Mouse (Mus musculus): ENCODE data around the gene Atp2b2.

Gene Atp2b2

DNA sequence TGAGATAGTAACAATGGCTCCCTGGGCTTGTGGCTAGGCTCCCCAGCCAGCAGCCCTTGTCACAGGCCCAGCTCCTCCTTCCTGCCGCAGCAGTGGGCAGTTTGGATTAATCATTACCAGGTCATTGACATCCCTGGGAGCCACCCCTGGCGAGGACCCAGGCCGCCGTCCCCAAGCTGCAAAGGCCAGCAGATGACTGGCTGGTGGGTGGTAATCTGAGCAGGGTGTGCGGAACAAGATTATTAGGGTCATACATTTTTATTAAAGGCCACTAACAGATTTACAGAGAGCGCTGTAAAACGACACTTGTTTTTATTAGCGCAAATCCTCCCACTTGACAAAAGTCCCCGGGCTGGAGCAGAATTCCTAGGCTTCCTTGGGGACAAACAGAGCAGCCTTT lies 29.6 kb downstream of the Atp2b2 start:
- DNase-seq (ENCODE audit: low read depth, low spot score), result no peak

DNA sequence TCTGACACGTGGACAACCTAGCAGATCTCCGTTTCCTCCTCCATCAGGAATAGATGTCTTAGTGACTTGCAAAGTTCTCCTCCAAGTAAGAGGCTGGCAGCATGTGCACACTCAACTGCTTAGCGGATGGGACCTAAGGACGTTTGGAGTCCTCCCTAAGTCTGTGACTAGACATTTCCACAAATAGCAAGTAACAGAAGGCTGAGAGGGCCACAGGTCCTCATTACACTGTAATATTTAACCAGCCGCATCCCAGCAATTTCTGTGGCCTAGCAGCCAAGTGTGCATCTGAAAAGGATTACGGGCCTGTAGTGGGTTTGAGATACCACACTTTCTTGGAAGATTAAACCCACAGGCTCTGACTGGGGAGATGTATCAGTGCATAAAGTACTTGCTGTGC lies 30.4 kb downstream of the Atp2b2 start:
- peak; percentile 51 for DNase-seq (ENCODE audit: low read depth, low spot score)

DNA sequence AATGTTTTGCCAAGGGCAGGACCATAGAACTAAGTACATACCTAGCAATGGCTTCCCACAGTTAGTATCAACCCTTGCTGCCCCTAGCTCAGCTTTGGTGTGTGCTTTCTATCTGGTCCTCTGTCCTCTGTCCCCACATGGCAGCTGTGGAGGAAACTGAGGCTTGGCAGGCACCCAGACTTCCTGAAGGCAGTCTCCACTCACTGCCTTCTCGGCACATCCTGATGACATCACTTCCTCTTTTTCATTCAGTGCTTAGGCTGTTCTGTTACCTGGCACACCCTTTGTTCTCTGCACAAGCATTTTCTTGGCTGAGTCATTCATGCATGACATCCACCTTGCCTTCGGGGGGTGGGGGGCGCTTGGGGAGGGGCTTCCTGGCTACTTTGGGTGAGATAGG lies 38.6 kb downstream of the Atp2b2 start:
- DNase-seq (ENCODE audit: low read depth, low spot score), result no peak

DNA sequence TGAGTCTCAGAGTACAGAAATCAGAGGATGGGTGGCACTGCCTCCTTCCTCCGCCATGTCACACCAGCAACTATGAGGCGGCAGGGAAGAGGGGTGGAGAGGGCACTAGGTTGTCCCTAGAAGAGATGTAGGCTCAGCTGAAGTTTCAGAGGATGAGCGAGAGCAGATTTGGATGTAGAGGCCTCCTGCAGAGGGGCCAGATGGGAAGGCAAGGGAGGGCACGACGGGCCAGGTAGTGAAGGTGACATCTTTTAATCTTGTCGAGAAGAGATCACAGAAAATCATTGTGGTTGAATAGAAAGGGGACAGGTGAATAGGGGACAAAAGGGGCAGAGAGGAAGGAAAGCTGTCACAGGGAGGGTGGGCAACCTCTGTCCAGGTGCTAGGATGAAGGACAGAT lies 41.5 kb downstream of the Atp2b2 start:
- peak; percentile 60 for DNase-seq (ENCODE audit: low read depth, low spot score)

DNA sequence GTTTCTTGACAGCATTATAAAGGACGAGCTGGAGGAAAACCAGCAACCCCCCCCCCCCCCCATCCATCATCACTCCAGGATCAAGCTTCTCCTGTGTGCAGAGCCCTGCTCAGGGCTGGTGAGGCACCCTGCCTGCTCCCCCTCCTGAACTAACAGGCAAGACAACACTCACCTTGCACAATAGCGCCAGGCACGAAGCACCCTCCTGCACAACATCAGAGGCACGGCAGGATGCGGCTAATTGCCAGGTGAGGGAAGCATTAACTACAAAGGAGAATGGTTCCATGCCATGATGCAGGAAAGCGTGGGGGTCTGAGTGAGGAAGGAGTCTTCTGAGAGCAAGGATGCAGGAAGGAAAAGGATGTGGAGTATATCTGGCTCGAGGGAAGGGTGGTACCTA lies 42.1 kb downstream of the Atp2b2 start:
- peak; percentile 68 for DNase-seq (ENCODE audit: low read depth, low spot score)

DNA sequence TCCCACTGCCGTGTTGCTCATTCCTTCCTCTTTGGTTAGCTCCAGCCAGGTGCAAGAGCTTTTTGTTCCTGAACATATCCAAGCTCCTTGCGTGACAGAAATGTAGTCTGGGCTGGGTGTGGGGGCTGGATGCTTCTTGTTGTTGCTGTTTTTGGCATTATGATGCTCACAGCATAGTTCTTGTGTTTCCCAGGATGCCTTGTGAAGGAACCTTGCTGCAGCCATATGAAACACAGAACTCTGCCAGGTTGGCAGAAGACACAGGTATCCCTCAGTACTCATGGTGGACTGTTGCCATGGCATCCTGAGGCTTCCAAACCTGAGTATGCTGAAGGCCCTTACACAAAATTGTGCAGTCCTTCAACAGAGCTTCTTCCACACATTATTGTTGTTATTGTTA lies 44.0 kb downstream of the Atp2b2 start:
- peak; percentile 91 for DNase-seq (ENCODE audit: low read depth, low spot score)

DNA sequence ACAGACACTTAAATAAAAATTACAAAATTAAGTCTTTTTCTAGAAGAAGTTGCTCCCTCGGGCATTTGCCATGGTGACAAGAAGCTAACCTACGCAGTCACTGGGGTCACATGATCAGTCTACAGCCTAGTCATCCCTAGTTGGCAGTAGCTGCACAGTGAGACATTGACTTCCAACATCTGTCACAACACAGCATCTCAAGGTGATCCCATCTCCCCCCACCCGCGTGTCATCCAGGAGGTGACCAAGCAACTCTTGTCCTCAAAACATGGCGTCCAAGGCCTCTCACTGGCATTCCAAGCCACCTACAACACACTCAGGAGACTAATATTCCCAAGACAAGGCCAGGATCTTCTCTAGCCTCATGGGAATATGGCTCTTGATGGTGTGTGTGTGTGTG lies 48.2 kb downstream of the Atp2b2 start:
- DNase-seq (ENCODE audit: low read depth, low spot score), result no peak

DNA sequence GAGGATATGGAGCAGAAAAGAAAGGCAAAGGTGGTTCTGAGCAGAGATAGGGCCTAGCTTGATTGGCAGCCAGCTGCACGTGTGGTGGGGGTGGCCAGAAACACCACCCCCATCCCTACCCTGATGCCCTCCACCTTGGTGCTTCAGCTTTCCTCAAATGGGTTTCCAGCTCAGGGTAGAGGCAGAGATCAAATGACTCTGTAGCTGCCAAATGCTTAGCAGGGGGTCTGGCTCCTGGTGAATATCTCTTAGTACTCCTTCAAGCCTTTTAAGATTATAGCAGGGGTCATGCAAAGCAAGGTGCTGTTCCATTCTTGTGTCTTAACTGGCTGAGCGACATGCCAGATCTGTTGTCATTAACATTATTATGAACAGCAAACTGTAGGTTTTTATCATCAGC lies 50.3 kb downstream of the Atp2b2 start:
- no peak for DNase-seq (ENCODE audit: low read depth, low spot score)

DNA sequence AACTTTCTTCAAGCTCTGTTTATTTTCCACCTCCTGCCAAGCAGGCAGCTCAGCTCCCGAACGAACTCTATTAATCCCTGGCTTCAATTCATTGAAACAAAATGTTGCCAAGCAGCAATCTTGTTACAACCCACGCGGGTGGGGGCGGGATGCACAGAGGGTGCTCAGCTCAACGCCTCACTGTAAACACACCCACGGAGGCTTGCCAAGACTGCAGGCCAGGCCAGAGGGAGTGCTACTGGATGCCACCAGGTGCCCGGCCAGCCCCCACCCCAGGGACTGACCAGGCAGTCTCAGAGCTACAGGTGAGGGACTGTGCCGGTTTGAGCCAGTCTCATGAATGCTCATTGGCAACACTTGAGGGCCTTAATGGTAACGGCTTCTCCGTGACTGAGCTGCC lies 50.9 kb downstream of the Atp2b2 start:
- DNase-seq (ENCODE audit: low read depth, low spot score), result peak; percentile 89

DNA sequence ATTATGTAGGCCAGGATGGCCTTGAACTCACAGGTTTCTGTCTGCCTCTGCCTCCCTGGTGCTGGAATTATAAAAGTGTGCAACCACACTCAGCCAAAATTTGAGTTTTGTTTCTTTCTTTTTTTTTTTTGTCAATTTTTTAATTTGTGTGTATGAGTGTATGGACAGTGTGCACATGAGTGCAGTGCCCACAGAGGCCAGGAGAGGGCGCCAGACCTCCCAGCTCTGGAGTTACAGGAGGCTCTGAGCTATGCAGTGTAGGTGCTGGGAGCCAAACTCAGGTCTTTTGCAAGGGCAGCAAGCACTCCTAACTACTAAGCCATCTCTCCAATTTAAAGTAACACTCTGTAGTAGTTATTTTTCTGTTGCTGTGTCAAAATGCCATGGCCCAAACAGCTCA lies 52.4 kb downstream of the Atp2b2 start:
- DNase-seq (ENCODE audit: low read depth, low spot score), result no peak

DNA sequence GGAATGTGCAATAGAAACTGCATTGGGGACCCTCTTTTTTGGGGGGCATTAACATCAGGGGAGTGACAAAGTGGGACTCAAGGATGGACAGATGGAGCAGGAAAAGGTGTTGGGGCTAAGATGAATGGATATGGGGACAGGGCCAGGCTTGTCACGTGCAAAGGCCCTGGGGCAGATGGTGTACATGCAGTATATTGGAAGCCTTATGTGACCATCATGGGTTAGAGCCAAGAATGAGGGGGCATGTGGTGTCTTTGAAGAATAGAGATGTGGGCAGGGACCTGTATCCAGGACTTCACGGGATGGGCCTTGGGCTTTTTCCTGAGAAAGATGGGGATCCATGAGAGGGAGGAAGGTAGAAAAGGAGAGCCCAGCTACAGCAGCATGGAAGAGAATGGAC lies 53.9 kb downstream of the Atp2b2 start:
- no peak for DNase-seq (ENCODE audit: low read depth, low spot score)

DNA sequence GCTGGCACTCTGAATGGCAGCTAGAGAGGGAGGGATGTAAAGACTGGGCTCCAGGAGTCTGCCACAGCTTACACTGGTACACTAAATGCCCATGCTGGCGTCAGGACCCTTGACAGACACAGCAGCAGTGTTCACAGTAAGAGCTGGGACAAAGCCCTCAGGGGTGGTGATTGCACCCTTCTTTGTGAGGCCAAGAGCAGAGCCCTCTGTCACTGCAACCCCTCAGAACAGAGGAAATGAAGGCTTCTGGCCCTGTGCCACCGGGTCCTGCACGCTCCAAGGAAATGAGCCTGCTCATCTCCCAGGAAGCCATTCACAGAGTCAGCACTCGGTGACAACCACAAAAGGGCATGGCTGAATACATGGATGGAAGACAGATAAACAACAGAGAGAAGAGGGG lies 55.7 kb downstream of the Atp2b2 start:
- no peak for DNase-seq (ENCODE audit: low read depth, low spot score)

DNA sequence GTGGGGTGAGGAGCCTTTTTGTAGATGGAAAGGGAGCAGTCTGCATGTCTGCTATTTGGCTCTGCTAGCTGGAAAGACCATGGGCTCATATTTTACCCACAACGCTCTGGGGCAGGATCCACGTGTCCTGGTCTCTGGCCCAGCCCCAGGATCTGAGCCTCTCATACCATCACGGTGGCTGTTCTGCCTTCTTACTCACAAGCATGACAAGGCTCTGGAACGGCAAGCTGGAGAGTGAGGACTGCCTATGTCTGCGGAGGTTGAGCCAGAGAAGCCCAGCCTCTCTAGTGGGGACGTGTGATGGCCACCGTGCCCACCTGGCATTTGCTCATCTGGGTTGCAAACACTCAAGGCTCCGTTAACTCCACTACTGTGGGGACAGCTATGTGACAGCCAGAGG lies 63.7 kb downstream of the Atp2b2 start:
- DNase-seq (ENCODE audit: low read depth, low spot score), result peak; percentile 54

DNA sequence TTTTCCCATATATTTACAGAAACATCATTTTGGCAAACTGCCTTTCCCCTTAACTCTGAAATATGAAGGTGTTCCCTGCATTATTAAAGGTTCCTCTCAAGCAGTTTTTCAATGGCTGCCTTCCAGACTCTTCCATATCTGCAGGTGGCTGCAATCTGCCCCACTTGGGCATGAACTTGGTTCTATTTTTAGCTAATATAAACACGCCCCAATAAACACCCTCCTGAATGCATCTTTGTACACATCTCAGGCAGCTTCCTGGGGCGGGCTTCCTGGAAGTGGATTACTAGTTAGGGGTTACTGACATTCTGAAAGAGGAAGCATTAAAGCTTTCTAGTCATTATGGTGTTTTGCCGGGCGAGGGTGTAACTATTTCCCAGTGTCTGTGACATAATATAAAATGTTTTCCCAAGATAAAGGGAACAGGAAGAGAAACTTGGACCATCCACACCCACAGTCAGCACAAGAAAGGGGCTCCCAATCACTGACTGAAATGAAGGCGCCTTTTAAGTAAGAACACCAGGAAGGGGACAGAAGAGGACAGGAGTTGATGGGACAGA lies 64.2 kb downstream of the Atp2b2 start:
- peak; percentile 90 for DNase-seq (ENCODE audit: low read depth, low spot score)

DNA sequence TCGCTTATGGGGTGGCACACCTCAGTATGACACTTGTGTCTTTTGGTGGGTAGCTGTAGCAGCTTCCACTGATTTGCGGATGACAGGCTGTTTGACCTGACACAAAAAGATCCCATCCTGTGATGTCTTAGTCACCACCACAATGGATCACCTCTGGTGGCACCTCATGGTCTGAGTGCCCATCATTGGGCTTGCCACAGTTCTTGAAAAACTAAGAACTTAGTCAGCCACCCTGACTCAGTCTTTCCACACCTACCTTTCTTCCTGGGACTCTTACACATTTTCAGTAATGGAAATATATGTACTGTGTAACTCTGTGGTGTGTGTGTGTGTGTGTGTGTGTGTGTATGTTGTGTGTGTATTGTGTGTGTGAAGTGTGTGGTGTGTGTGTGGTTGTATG lies 71.5 kb downstream of the Atp2b2 start:
- DNase-seq (ENCODE audit: low read depth, low spot score), result peak; percentile 41

DNA sequence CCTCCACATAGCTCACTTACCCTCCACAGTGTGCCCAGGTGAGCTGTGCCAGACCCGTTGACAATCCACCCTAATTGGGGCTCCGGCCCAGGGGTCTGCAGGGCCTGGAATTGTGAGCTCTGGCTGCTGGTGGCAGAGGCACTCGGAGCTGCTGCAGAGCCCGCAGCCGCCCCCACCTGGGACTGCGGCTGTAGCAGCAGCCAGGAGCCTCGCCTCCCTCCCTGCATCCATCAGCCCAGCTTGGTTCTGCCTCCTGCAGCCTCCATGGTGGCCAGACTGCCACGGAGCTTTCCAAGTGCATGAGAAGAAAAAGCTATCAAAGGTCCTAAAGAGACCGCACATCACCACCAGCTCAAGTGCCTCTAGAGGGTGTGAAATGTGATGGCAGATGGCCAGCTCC lies 71.9 kb downstream of the Atp2b2 start:
- peak; percentile 57 for DNase-seq (ENCODE audit: low read depth, low spot score)

DNA sequence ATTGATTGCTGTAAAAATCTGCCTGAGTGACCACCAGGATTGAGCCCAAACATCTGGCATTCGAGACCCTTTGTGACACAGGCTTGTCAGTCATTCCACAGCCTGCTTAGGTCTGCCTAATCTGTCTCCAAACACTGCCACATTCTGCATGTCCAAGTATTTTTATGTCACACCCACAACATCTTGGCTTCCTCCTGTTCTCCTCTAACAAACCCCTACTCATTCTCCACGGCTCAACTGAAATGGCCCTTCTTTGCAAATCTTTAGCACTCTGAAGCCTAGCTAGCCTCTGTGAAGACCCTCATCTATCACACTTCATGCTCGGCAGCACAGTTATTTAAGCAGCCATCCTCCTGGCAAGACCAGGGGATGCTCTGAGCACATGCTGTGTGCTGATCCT lies 72.7 kb downstream of the Atp2b2 start:
- peak; percentile 52 for DNase-seq (ENCODE audit: low read depth, low spot score)

DNA sequence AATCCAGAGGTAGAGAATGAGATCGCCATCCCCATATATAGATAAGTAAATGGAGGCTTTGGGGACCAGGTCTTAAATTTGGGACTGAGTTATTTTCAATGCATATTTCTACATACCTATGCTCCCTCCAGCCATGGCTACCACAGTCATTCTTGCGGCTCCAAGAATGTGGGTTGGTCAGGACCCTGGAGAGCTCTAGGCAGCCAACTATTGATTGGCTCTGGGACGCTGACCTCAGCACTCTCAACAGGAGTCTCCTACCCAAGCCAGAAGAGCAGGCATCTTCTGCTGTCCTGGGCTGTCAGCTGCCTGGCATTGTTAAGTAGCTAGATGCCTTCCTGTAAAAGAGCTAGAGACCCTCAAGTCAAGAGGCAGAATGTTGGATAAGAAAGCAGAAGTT lies 79.6 kb downstream of the Atp2b2 start:
- DNase-seq (ENCODE audit: low read depth, low spot score), result no peak

DNA sequence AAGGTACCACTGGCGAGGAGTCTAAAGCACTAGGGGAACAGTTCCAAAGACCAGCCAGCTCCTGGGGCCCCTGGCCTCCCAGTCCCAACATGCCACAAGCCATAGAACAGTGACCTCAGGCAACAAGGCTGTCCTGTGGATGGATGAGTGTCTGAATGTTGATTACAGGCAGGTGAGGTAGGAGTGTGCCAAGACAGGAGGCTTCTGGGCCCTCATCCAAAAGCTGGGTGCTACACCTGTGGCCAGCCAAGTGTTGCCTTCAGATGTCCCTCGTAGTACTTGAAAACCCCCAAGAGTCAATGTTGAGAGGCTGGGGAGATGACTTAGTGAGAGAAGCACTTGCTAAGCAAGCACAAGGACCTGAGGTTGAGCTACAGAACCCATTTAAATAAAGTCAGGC lies 80.8 kb downstream of the Atp2b2 start:
- DNase-seq (ENCODE audit: low read depth, low spot score), result no peak

DNA sequence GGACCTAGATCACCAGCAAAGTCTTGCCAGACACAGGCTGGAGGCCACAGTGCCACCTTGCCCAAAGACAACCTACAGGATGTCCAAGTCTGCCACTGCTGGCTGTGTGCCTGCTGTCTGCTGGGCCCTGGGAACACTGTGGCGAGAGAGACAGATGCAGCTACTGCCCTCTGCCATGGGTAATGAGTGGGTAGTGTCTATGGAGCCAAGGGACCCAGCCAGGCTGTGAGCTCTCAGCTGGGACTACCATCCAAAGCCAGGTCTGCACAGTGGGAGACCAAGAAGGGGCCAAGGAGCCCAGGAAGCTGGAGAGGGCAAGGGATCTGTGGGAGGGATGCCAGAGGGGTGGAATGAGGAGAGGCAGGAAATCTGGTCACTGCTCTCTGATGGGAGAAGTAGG lies 83.1 kb downstream of the Atp2b2 start:
- DNase-seq (ENCODE audit: low read depth, low spot score), result peak; percentile 95

DNA sequence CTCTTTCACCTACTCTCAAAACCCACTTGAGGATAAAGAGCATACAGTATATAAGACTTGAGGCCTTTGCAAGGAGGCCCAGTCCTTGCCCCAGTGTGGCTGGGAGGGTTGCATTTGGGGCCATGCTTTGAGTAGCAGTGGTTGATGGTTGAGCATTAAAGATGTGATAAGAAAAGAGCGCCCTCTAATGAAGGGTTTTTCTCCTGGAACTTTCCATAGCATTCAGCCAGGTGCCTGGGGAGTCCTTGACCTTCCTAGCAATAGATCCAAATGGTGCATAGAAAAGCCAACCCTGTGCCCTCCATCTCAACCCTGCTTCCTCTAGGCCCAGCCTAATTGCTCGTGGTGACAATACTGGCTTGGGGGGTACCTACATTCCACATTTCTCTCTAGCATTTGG lies 83.7 kb downstream of the Atp2b2 start:
- peak; percentile 70 for DNase-seq (ENCODE audit: low read depth, low spot score)

DNA sequence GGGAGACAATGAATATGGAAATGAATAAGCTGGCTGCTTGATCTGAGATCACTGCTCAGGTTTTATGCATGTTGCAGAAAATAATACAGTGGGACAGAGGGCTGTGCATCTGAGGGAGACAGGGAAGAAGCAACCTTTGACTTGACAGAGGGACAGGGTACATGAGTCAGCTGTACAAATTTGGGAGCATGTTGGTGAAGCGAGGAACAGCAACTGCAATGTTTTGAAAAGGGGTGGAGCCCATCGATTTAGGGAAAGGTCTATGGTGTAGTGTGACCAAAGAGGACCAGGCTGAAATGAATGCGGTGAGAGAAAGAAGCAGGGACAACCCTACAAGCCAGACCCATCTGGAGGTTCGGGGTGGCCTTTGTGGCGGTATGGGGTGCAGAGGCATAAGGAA lies 84.4 kb downstream of the Atp2b2 start:
- no peak for DNase-seq (ENCODE audit: low read depth, low spot score)

DNA sequence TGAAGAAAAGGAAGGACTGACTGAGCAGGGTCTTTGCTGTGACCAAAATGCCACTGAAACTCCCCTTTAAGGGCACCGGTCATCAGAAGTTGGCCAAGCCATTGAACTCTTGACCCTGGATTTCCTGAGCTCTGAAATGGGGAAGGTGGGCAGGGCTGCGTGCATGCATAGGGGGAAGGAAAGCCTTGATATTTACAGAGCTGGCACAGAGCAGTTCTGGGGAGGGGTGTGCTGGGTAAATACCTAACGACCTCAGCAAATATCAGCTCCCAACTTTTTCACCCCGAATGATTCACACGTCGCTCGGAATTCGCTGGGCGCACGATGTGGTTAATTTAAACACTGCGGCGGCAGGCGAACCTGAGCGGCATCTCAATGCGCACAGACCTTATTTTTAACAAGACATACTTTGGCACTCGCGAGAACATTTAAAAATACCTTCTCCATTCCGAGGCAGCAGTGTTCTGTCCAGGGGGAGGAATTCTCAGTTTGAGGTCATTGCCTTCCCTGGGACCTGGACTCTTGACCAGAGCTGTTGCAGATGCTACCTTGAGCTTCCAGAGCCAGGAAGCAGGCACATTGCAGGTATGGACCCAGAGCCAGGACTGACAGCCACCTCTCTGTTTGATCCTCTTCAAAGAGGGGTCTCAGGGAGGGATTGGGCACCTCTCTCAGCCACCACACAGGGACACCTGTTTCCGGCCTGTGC lies 85.0 kb downstream of the Atp2b2 start:
- DNase-seq (ENCODE audit: low read depth, low spot score), result peak; percentile 72

DNA sequence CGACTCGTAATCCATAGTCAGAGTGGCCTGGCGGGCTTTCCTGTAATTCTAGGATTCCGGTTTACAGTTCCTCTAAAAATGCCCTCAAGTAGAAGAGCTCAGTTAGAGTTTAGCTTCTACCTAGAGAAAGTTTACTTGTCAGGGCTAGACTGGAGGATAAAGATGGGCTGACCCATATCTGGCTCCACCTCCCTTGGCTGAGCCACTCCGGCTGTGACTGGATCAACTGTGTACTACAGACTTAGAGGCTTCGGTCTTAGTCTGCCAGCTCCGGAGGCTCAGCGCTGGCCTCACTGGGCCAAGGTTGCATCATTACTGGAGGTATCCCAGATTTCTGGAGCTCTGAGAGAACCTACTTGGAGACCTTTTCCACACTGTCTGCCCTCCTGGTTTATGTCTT lies 94.9 kb downstream of the Atp2b2 start:
- DNase-seq (ENCODE audit: low read depth, low spot score), result peak; percentile 84
